Mouse (Mus musculus): ENCODE measurements at regions not wholly inside any gene's neighbourhood (a gene's known extent, or its start where the extent isn't known, plus 50 kb on each side); places are given as distances from the start of the nearest gene placed in this dataset.

DNA sequence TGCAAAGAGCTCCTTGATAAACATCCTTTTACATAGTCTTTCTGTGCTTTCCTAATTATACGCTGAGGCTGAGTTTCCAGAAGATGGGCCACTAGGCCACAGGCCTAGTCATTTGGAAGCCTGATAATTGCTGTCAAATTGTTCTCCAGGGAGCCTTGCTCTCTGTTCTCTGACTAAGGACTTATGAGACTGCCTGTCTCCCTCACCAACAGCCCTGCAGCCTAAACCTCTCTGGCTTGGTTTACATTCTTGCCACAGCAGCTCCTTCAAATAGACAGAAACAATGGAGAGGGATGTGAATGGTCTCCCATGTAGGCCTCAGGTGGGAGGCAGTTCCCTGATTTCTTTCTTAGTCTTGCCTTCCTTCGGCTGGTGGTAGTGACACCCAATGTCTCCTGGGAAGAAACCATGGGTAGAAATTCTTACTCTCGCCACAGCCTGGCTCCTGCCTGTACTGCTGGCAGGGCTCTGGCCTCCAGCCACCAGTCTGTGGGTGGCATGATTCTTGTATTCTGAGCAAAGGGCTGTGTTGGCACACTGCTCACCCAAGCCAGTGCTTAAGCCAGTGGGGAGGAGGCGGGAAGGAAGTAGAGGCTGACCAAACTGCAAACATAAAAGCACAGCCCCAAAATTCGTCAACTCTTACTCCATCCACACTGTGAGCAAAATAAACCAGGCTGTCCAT is 176.2 kb upstream of the Marcks start:
- Histone ChIP-seq H3K36me3 (no peaks in the 10 kb centered on the region), H3K27ac (replicated peaks) (no peak overlapping the region; the same call in 1 of the 2 replicates), H3K4me1 (peaks cover 6% of the 10 kb centered on the region; the same call in 1 of the 2 replicates), H3K4me3 (replicated peaks) (no peak overlapping the region), H3K9ac (no peak overlapping the region), H3K9me3 (replicated peaks) (no peaks in the 10 kb centered on the region), H3K27me3 (no peaks in the 10 kb centered on the region), H3K4me2 (replicated peaks) (no peak overlapping the region)
- 71% methylated on average over 5 of the region's 5 CpGs for WGBS
- peak; percentile 77; the same call in 1 of the 2 replicates for ATAC-seq (ENCODE audit: insufficient number of reproducible peaks, low FRiP score, low TSS enrichment, low read depth)

DNA sequence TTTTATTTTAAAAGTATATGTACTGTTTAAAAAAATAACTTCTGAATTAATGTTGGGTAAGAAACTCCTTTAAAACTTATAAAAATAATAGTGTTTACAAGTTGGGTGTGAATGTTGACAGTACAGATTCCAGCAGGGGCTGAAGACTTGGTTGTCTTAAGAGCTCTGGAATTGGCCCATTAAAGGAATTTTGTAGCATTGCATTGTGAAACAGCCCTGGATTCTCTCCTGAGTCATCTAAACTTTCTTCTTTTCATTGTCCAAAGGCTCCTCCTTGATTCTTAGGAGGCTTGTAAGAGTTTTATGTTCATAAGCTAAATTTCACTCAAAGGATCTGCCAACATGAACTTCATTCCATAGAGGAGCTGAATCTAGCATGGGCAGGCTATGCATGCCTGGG is 174.7 kb upstream of the Marcks start:
- Histone ChIP-seq H3K27me3 (no peaks in the 10 kb centered on the region), H3K27ac (replicated peaks) (no peak overlapping the region), H3K9ac (no peak overlapping the region), H3K9me3 (replicated peaks) (no peaks in the 10 kb centered on the region), H3K4me3 (replicated peaks) (no peak overlapping the region), H3K36me3 (no peaks in the 10 kb centered on the region), H3K4me2 (replicated peaks) (no peak overlapping the region), H3K4me1 (peaks cover 6% of the 10 kb centered on the region; the same call in 1 of the 2 replicates)
- no peak for ATAC-seq (ENCODE audit: insufficient number of reproducible peaks, low FRiP score, low TSS enrichment, low read depth)

DNA sequence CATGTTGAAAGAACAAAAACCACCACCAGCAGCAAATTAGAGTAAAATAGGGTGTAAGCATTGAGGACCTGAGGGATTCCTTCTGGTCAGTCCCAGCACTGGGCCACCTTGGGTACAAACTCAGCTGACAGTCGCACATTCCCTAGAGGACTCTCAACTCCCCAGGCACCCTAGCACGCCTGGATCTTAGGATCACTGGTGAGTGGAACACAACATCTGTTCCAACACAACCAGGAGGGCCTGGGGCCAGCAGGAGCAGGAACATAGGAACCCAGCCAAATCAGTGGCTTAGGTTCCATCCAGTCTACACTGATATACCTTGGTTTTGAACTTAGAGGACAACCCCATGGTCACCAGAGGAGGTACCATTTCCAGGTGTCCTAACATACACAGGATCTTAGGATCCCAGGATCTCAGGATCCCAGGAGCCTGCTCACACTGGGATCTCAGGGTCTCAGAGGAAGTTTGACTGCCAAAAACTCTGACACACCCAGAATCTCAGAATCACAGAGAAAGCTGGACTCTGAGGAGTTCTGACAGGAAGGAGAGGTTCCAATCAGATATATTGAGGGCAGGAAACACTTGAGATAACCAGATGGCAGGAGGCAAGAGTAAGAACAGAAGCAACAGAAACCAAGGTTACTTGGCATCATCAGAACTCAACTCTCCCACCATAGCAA is 171.7 kb upstream of the Marcks start:
- Histone ChIP-seq H3K4me3 (replicated peaks) (no peak overlapping the region), H3K4me2 (replicated peaks) (no peak overlapping the region), H3K9me3 (replicated peaks) (no peaks in the 10 kb centered on the region), H3K27ac (replicated peaks) (no peak overlapping the region), H3K36me3 (no peaks in the 10 kb centered on the region), H3K4me1 (peaks cover 6% of the 10 kb centered on the region; the same call in 1 of the 2 replicates), H3K27me3 (no peaks in the 10 kb centered on the region), H3K9ac (no peak overlapping the region)
- WGBS: 86% methylated on average over 2 of the region's 2 CpGs
- no peak for ATAC-seq (ENCODE audit: insufficient number of reproducible peaks, low FRiP score, low TSS enrichment, low read depth)

DNA sequence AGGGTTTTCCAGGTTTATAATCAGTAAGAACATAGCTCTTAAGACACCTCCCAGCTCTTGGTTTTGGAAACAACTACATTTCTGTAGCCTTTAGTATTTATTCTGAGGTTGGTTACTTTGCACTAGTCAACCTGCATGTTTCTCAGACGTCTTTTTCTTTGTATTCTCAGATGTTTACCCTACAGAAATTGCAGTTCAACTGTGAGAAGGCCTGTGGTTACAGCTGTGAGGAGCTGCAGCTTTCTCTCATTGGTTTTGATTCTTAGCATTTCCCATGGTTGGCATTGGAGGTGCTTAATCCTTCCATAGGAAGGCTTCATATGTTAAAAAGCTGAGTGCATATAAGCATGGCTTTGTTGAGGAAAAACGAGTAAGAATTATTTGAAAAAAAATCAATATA is 165.9 kb upstream of the Marcks start:
- no peak overlapping the region for H3K27ac ChIP-seq (replicated peaks)
- H3K9me3 ChIP-seq (replicated peaks): no peaks in the 10 kb centered on the region
- H3K36me3 ChIP-seq: no peaks in the 10 kb centered on the region
- no peak overlapping the region for H3K4me3 ChIP-seq (replicated peaks)
- WGBS: 33% methylated on average over 2 of the region's 2 CpGs
- H3K9ac ChIP-seq: no peak overlapping the region
- no peaks in the 10 kb centered on the region for H3K27me3 ChIP-seq
- H3K4me1 ChIP-seq: no peaks in the 10 kb centered on the region
- no peak for ATAC-seq (ENCODE audit: insufficient number of reproducible peaks, low FRiP score, low TSS enrichment, low read depth)
- no peak overlapping the region for H3K4me2 ChIP-seq (replicated peaks)

DNA sequence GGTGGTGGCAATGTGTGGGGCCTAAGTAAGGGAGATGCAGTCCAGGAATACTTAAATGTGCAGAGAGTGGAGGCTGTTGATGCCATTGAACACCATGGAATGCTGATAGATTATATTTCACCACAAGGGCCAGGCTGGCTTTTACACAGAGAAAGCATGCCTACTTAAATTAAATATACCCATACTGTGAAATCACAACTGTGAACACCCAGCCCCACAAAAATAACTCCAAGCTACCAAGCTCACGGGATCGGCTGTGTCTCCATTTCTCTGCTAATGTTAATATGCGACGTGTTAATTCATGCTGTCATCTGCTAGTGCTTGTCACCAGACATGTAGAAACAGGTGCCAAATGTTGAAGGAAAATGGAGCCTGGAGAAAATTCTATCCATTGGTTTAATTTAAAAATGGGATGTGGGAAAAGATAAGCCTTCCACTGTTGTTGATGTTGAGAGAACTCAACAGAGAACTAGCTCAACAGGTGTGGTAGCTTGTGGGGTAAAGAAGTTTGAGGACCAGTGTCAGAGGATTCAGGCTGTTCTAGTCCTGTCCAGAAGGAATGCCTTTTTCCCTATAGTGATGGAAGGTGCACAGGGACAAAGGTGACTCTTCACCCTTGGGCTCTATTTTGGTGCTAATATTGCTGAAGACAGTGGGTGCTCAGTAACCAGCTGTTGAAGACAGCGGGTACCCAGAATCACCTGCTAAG is 161.6 kb upstream of the Marcks start:
- Histone ChIP-seq H3K9me3 (replicated peaks) (no peaks in the 10 kb centered on the region), H3K4me3 (replicated peaks) (no peak overlapping the region), H3K27ac (replicated peaks) (0 out of 2 replicates have a peak overlapping the region, but pooled peaks have one; percentile 12), H3K4me1 (no peaks in the 10 kb centered on the region), H3K9ac (no peak overlapping the region), H3K4me2 (replicated peaks) (no peak overlapping the region), H3K36me3 (no peaks in the 10 kb centered on the region), H3K27me3 (no peaks in the 10 kb centered on the region)
- 49% methylated on average over 5 of the region's 5 CpGs for WGBS
- peak; percentile 69; the same call in 1 of the 2 replicates for ATAC-seq (ENCODE audit: insufficient number of reproducible peaks, low FRiP score, low TSS enrichment, low read depth)

DNA sequence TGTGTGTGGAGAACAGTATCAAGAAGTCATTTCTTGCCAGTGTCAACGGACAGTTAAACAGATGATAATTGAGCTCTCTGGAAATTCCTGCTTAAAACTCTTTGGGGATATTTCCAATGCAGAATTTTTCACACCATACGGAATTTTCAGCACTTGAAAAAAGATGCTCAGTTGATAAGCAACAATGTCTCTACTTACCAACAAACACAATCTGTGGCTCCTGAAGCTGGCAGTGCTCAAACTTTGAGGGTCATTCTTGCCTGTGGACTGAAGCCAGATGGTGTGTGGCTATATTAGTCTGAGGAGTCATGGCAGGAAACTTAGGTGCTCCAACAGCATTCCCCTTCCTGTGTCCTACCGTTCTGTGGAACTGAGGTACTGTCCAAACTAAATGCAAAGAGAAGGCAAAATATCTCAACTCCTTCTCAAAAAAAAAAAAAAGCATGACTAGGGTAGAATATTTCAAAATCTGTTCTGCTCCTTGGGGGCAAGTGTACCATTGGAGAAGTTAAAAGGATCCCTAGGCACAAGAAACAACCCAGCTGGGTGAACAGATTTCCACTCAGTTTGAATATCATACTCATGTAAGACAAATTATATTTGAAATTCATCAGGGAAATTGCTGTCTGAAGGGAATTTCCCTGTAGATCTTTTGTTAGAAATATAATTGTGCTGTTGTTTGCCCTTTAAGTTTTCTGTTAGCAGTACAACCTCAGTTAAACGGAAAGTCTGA is 160.1 kb upstream of the Marcks start:
- Histone ChIP-seq H3K27me3 (no peaks in the 10 kb centered on the region), H3K4me3 (replicated peaks) (no peak overlapping the region), H3K4me2 (replicated peaks) (no peak overlapping the region), H3K27ac (replicated peaks) (no peak overlapping the region), H3K9ac (no peak overlapping the region), H3K9me3 (replicated peaks) (no peaks in the 10 kb centered on the region), H3K4me1 (no peaks in the 10 kb centered on the region), H3K36me3 (no peaks in the 10 kb centered on the region)
- no peak for ATAC-seq (ENCODE audit: insufficient number of reproducible peaks, low FRiP score, low TSS enrichment, low read depth)
- 73% methylated on average over 4 of the region's 4 CpGs for WGBS

DNA sequence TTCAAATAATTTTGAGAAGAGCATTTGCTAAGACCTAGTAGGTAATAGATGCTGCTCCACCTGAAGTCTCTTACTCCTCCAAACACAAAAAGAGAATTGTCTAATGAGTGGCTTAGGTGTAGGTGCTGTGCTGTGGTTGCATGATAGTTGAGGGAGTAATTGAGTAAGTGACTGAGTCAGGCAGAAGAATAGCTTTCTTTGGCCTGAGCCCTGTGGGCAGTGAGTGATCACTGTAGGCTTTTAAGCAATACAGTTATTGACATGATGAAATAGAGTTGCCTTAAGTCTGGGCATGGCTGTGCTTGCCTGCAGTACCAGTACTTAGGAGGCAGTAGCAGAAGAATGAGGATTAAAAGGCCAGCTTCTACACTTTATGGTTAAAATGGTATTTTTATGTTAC is 155.5 kb upstream of the Marcks start:
- H3K36me3 ChIP-seq: no peaks in the 10 kb centered on the region
- H3K9ac ChIP-seq: no peak overlapping the region
- H3K4me3 ChIP-seq (replicated peaks): no peak overlapping the region
- H3K27me3 ChIP-seq: no peaks in the 10 kb centered on the region
- no peak overlapping the region for H3K4me2 ChIP-seq (replicated peaks)
- no peaks in the 10 kb centered on the region for H3K4me1 ChIP-seq
- no peaks in the 10 kb centered on the region for H3K9me3 ChIP-seq (replicated peaks)
- H3K27ac ChIP-seq (replicated peaks): no peak overlapping the region
- ATAC-seq (ENCODE audit: insufficient number of reproducible peaks, low FRiP score, low TSS enrichment, low read depth): no peak

DNA sequence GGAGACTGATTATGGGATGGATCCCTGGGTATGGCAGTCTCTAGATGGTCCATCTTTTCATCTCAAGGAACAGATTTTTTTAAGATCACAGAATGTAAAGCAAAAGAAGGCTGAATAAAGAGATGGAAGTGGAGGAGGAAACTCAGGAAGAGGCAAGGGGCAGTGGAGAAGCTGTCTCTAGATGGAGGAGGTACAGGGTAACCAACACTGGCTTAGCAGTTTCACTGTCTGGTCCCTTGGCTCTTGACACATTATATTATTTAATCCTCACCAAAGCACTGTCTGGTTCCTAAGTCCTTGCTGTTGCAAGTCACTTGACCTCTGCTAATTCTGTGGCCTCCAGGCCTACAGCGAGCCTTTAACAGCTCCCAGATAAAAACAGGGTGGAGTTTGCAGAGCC is 154.6 kb upstream of the Marcks start:
- no peaks in the 10 kb centered on the region for H3K4me1 ChIP-seq
- no peak overlapping the region for H3K27ac ChIP-seq (replicated peaks)
- no peak overlapping the region for H3K4me3 ChIP-seq (replicated peaks)
- 46% methylated on average over 1 of the region's 1 CpGs for WGBS
- H3K9ac ChIP-seq: no peak overlapping the region
- no peak for ATAC-seq (ENCODE audit: insufficient number of reproducible peaks, low FRiP score, low TSS enrichment, low read depth)
- no peaks in the 10 kb centered on the region for H3K9me3 ChIP-seq (replicated peaks)
- no peaks in the 10 kb centered on the region for H3K27me3 ChIP-seq
- H3K4me2 ChIP-seq (replicated peaks): no peak overlapping the region
- no peaks in the 10 kb centered on the region for H3K36me3 ChIP-seq

DNA sequence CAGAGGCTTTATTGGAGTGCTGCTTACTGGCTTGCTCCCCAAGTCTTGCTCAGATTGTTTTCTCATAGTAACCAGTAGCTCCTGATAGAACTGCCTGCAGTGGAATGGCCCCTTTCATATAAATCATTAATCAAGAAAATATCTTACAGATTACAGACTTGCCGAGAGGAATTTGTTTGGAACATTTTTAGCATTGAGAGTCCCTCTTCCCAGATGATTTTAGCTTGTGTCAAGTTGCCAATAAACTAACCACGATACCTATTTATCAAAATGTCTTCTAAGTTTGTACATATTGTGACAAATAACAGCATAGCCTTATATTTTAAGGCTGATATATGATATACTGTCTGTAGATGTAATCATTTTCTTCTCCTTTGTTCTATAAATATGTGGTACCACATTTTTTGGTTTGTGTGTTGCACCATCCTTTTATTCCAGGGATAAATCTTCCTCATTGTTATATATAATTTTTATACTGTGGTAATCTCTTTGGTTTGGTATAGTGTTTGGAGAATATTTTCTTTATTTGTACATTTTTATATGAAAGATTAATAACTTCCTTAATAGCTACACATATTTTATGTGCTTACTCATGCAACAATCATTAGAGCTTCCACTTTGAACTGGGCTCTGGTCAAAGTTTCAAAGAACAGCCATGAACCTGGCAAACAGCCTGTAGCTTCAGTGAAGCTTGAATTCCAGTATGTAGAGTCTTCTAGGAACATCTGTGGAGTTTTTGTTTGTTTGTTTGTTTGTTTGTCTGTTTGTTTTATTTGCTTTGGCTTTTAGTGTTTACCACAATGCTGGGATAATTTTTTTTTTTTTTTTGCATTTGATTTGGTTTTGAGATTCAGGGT is 153.1 kb upstream of the Marcks start:
- no peaks in the 10 kb centered on the region for H3K27me3 ChIP-seq

DNA sequence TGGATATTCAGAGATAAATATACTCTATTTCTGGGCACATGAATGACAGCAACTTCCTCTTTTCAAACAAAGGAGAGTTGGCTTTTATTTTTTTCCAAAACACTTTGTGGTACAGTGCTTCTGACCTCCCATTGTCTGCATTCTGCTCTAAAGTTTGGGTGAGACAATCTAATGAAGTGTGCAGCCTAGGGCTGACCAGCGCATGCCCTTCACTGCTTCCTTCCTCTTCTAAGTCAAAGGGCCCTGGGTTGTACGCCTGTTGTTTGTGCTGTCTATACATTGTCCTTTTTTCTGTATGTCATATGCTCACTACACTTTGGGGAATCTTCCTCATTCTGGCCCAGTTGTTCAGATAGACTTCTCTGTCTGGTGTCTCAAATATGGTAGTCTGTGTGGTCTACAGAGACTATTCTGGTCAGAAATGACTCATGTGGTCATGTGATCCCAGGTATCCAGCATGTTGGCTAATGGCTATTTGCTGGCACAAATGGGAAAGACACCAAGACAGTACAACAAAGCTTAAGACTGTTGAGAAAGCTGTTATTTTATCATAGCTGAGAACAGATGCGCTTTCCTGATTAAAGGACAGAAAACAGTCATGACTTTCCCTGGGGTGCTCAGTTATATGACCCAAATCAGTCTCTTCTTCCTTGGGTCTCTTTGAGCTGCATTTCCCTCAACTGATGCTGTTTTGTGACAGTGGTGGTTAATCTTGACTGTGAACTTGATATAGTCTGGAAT is 151.4 kb upstream of the Marcks start:
- H3K9me3 ChIP-seq (replicated peaks): no peaks in the 10 kb centered on the region
- no peak overlapping the region for H3K9ac ChIP-seq
- no peak overlapping the region for H3K4me2 ChIP-seq (replicated peaks)
- H3K4me3 ChIP-seq (replicated peaks): no peak overlapping the region
- no peaks in the 10 kb centered on the region for H3K27me3 ChIP-seq
- H3K27ac ChIP-seq (replicated peaks): no peak overlapping the region
- 0 out of 2 replicates have a peak, but pooled peaks cover 3% of the 10 kb centered on the region for H3K4me1 ChIP-seq
- ATAC-seq (ENCODE audit: insufficient number of reproducible peaks, low FRiP score, low TSS enrichment, low read depth): no peak
- no peaks in the 10 kb centered on the region for H3K36me3 ChIP-seq
- WGBS: 88% methylated on average over 3 of the region's 3 CpGs

More for the DNA sequence above, 153.1 kb upstream of the Marcks start:
- no peaks in the 10 kb centered on the region for H3K36me3 ChIP-seq
- H3K4me3 ChIP-seq (replicated peaks): no peak overlapping the region
- H3K4me1 ChIP-seq: no peaks in the 10 kb centered on the region
- no peak overlapping the region for H3K9ac ChIP-seq
- H3K9me3 ChIP-seq (replicated peaks): no peaks in the 10 kb centered on the region
- no peak overlapping the region for H3K4me2 ChIP-seq (replicated peaks)
- 80% methylated on average over 2 of the region's 2 CpGs for WGBS
- ATAC-seq (ENCODE audit: insufficient number of reproducible peaks, low FRiP score, low TSS enrichment, low read depth): no peak
- H3K27ac ChIP-seq (replicated peaks): no peak overlapping the region
